In the genomic region with DNA sequence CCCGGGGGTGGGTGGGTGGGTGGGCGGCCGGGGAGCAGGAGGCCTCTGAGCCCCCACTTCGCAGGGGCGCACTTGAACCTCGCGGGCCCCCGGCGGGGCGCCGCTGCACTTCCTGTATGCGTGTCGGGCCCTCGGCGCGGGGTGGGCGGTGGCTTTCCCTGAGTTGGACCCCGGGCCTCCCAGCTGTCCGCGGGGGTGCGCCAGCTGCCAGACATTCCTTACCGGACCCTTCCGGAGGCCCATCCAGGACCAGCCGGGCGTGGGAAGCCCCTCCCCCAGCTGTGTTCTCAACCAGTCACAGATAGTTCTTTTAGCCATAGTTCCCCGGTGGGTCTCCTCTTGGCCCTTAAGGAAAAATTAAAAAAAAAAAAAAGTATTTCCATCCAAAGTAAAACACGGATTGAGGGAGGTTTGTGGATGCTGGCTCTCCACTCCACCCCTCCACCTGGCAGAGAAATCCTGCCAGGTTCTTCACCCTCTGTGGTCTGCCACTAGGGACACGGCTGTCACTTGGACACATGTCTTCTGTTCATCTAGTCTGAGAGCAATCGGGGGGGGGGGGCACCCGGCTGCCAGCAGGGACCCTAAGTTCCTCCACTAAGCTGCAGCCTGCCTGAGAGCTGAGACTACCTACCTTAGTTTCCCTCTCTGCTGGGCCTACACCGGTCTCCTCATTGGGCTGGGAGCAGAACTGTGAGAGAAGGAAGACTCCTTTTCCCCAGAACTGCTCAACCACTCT, we compare ENCODE assay signal across 8 mouse cellular contexts. TPM values are rescaled to one million over a fixed set of nuclear protein-coding genes. Genes with fewer than 3 reads are reported as not detected.
DNase-seq lines count a peak whose midpoint lies in the region; ATAC-seq and TF ChIP-seq lines count a peak whose summit lies in the region.

No protein-coding gene starts in this region.

- no peak overlapping the region for H3K27ac ChIP-seq in left cerebral cortex, adult 2 months
- H3K27ac ChIP-seq in heart, embryonic 15.5 days: peak overlapping the region; percentile 71
- H3K27ac ChIP-seq in midbrain, embryonic 13.5 days: no peak overlapping the region

- peak overlapping the region; percentile 94 for H3K4me2 ChIP-seq in heart, embryonic 15.5 days
- H3K4me2 ChIP-seq in midbrain, embryonic 13.5 days (replicated peaks): peak overlapping the region; percentile 94

- no peak for DNase-seq in left cerebral cortex, adult 2 months (ENCODE audit: extremely low spot score in 1 of 2, low spot score in 2 of 2)
- no peak for DNase-seq in left cerebral cortex, postnatal 14 days (ENCODE audit: low spot score in 2 of 2)
- peak; percentile 72 for DNase-seq in embryo, embryonic 9.5 days (ENCODE audit: extremely low spot score)
- DNase-seq in kidney, postnatal 25 days: peak; percentile 65 to 82
- peak; percentile 60 for DNase-seq in thymus, postnatal 14 days
- DNase-seq in left cerebral cortex, adult 8-10 months (ENCODE audit: low spot score in 2 of 2): no peak

- under 1% methylated on average over 28 of the region's 31 CpGs for WGBS in heart, embryonic 15.5 days
- 3% methylated on average over 31 of the region's 31 CpGs for WGBS in midbrain, embryonic 13.5 days

- intact Hi-C loops in left cerebral cortex, adult 2 months (cut with DNase I): no loop called here
- intact Hi-C loops in left cerebral cortex, postnatal 14 days (cut with DNase I): no loop called here

- ATAC-seq in heart, embryonic 15.5 days (replicated peaks; ENCODE audit: insufficient number of reproducible peaks, insufficient read depth, low FRiP score, low read depth): peak; percentile 46
- peak; percentile 19; the same call in 1 of the 2 replicates for ATAC-seq in midbrain, embryonic 13.5 days

- no peaks in the 10 kb centered on the region for H3K36me3 ChIP-seq in heart, embryonic 15.5 days
- no peaks in the 10 kb centered on the region for H3K36me3 ChIP-seq in midbrain, embryonic 13.5 days

- H3K4me1 ChIP-seq in heart, embryonic 15.5 days (replicated peaks): peaks cover 37% of the 10 kb centered on the region
- H3K4me1 ChIP-seq in midbrain, embryonic 13.5 days (replicated peaks): peaks cover 18% of the 10 kb centered on the region

- no peaks in the 10 kb centered on the region for H3K9me3 ChIP-seq in heart, embryonic 15.5 days (replicated peaks)
- no peaks in the 10 kb centered on the region for H3K9me3 ChIP-seq in midbrain, embryonic 13.5 days

- H3K4me3 ChIP-seq in left cerebral cortex, adult 2 months: peak overlapping the region; percentile 56
- peak overlapping the region; percentile 75 for H3K4me3 ChIP-seq in heart, embryonic 15.5 days
- H3K4me3 ChIP-seq in midbrain, embryonic 13.5 days (replicated peaks): peak overlapping the region; percentile 50

- H3K27me3 ChIP-seq in heart, embryonic 15.5 days: no peaks in the 10 kb centered on the region
- H3K27me3 ChIP-seq in midbrain, embryonic 13.5 days: peaks cover 37% of the 10 kb centered on the region

- H3K9ac ChIP-seq in heart, embryonic 15.5 days: peak overlapping the region; percentile 78
- peak overlapping the region; percentile 56 for H3K9ac ChIP-seq in midbrain, embryonic 13.5 days (replicated peaks)

- no peak; the same call in 1 of the 2 replicates for TF ChIP-seq CTCF in left cerebral cortex, adult 2 months (IDR thresholded peaks at IDR 0.05)

RNA-seq across cellular contexts. Expression of gene Prr5, which starts 12.2 kb away (rescaled TPM):
- total RNA-seq in left cerebral cortex, adult 2 months (2021): 10 to 100 TPM; 13.8 to 14.1 TPM
- 10 to 100 TPM; 11.9 to 13.7 TPM for total RNA-seq in left cerebral cortex, postnatal 14 days (2021)
- polyA plus RNA-seq in heart, embryonic 15.5 days (2015; fragmentation: Nextera tagmentation; extraction: Ambion mirVana): 11.8 and 18.0 TPM in 2 replicates
- polyA plus RNA-seq in midbrain, embryonic 13.5 days (2015; fragmentation: Nextera tagmentation; extraction: Ambion mirVana): 12.2 and 13.8 TPM in 2 replicates
- total RNA-seq in left cerebral cortex, adult 8-10 months (2022): 10 to 100 TPM in 2 of 4 experiments, 1 to 10 TPM in 2; 9.1 to 13.9 (median 10.2) TPM

RNA-seq across cellular contexts. Expression of gene Arhgap8, which starts 38.2 kb away (rescaled TPM):
- not detected for total RNA-seq in left cerebral cortex, adult 2 months (2021)
- total RNA-seq in left cerebral cortex, postnatal 14 days (2021): under 1 TPM in 1 of 2 experiments, not detected in 1; 0.40 TPM
- polyA plus RNA-seq in heart, embryonic 15.5 days (2015; fragmentation: Nextera tagmentation; extraction: Ambion mirVana): 3.5 and 8.6 TPM in 2 replicates
- 0.61 and 0.67 TPM in 2 replicates for polyA plus RNA-seq in midbrain, embryonic 13.5 days (2015; fragmentation: Nextera tagmentation; extraction: Ambion mirVana)
- total RNA-seq in left cerebral cortex, adult 8-10 months (2022): under 1 TPM in 2 of 4 experiments, not detected in 2; 0.26 to 0.28 TPM

Comparison
In these comparisons a context has a peak if more than half of its experiments do, and no peak if none do; other contexts are left out.
1. DNase-seq: peak in embryo, embryonic 9.5 days (single experiment), kidney, postnatal 25 days (2 of 2) and thymus, postnatal 14 days (single experiment); none in left cerebral cortex, adult 2 months (0 of 2), left cerebral cortex, postnatal 14 days (0 of 2) and left cerebral cortex, adult 8-10 months (0 of 2).
2. Peak in every context shown above with its lines, with median percentiles within 50 percentile points of each other: H3K4me3 ChIP-seq.